Mouse (Mus musculus) intestine, postnatal 0 days (tissue): ENCODE measurements around the gene Znrd1as. TPM values are rescaled to one million over a fixed set of nuclear protein-coding genes. Genes with fewer than 3 reads are reported as not detected.

Experiments
- ATAC-seq: fragments of 200-750 bp; cut with Nextera tagmentation; 2 replicates; pipeline ENCODE4 v1.8.0; 2017; ENCODE audit warnings: mild to moderate bottlenecking, moderate TSS enrichment, moderate library complexity
- H3K27ac ChIP-seq: fragments of 300-500 bp; sonication (generic); 2 replicates; pipeline ENCODE4 v1.5.1; 2014; ENCODE audit warnings: mild to moderate bottlenecking, low read depth, low read length, moderate library complexity
- H3K27me3 ChIP-seq: fragments of 300-500 bp; sonication (generic); replicated peaks from 2 replicates; pipeline ENCODE4 v1.6.1; 2014; ENCODE audit warnings: low read length, mixed read lengths; ENCODE audit not compliant: control insufficient read depth, insufficient read depth
- H3K36me3 ChIP-seq: fragments of 300-500 bp; sonication (generic); 2 replicates; pipeline ENCODE4 v1.6.1; 2014; ENCODE audit warnings: mild to moderate bottlenecking, moderate library complexity; ENCODE audit not compliant: control insufficient read depth, insufficient read depth
- H3K4me1 ChIP-seq: fragments of 300-500 bp; sonication (generic); replicated peaks from 2 replicates; pipeline ENCODE4 v1.6.1; 2014; ENCODE audit warnings: antibody characterized with exemption, low read length, mixed read lengths; ENCODE audit not compliant: control insufficient read depth, insufficient read depth
- H3K4me2 ChIP-seq: fragments of 300-500 bp; sonication (generic); replicated peaks from 2 replicates; pipeline ENCODE4 v1.6.1; 2014; ENCODE audit warnings: low read depth, mild to moderate bottlenecking, moderate library complexity
- H3K4me3 ChIP-seq: fragments of 300-500 bp; sonication (generic); 2 replicates; pipeline ENCODE4 v1.5.1; 2014; ENCODE audit warnings: low read depth, low read length
- H3K9ac ChIP-seq: fragments of 300-500 bp; sonication (generic); 2 replicates; pipeline ENCODE4 v1.6.1; 2014; ENCODE audit warnings: mild to moderate bottlenecking, low read depth, low read length
- H3K9me3 ChIP-seq: fragments of 300-500 bp; sonication (generic); 2 replicates; pipeline ENCODE4 v1.6.1; 2016; ENCODE audit warnings: mixed run types; ENCODE audit not compliant: control insufficient read depth
- CTCF ChIP-seq: sonication (generic); IDR thresholded peaks from 2 replicates; pipeline ENCODE4 v1.5.1; 2016; ENCODE audit warnings: low read depth, mild to moderate bottlenecking, control low read depth, antibody characterized with exemption, moderate library complexity
- WGBS: fragments of 180-500 bp; shearing (Covaris S2); extraction: QIAGEN DNeasy Blood & Tissue Kit; methylation state at CpG from one replicate; pipeline ENCODE4 v1.1.7; 2014; 5-methylcytosine and 5-hydroxymethylcytosine counted together
- polyA plus RNA-seq: library from polyadenylated mRNA; unstranded; fragments of >200 nt; fragmentation: Nextera tagmentation; extraction: Ambion mirVana; gene quantifications from 2 replicates; pipeline ENCODE4 v1.2.1, GENCODE M21; 2015

The Znrd1as gene
- polyA plus RNA-seq, 1 experiment from 2014 or later: 5.6 TPM

- TF ChIP-seq CTCF: no peak
- 65% methylated on average over 2 of the region's 2 CpGs for WGBS
Measured at GRCm38 (mm10) chr17:36931806-36932205, 26.6 kb upstream of the Znrd1as start.

DNA sequence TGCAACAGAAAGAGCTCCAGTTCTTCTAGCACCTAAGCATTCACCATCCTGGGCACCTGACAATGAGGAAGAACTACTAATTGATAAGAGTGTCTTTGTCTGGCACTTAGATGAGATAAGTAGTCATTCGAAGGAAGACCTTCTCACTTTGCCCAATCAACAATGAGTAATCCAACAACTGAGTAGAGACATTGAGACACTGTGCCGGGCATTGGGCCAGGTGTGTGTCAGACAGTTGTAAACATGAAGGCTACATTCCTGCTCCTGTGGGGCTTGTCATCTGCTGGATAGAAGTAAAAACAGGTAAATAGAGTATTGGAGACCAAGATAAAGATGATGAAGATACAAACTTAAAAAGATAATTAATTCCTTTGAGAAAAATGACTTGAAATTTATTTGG lies 20.3 kb upstream of the Znrd1as start:
- no peaks in the 10 kb centered on the region for H3K9me3 ChIP-seq
- H3K36me3 ChIP-seq: no peaks in the 10 kb centered on the region
- H3K4me3 ChIP-seq: no peak overlapping the region
- TF ChIP-seq CTCF: no peak
- ATAC-seq: no peak
- peaks cover 9% of the 10 kb centered on the region for H3K27me3 ChIP-seq
- H3K4me1 ChIP-seq: no peaks in the 10 kb centered on the region; the same call in 1 of the 2 replicates
- 30% methylated on average over 2 of the region's 2 CpGs for WGBS
- H3K4me2 ChIP-seq: no peak overlapping the region
- no peak overlapping the region for H3K27ac ChIP-seq
- no peak overlapping the region for H3K9ac ChIP-seq

More at GRCm38 (mm10) chr17:36931806-36932205, 26.6 kb upstream of the Znrd1as start:
- Histone ChIP-seq H3K4me2 (no peak overlapping the region), H3K9ac (no peak overlapping the region), H3K4me1 (no peaks in the 10 kb centered on the region), H3K27ac (no peak overlapping the region), H3K36me3 (no peaks in the 10 kb centered on the region), H3K4me3 (no peak overlapping the region), H3K27me3 (no peaks in the 10 kb centered on the region), H3K9me3 (no peaks in the 10 kb centered on the region)
- ATAC-seq: no peak

DNA sequence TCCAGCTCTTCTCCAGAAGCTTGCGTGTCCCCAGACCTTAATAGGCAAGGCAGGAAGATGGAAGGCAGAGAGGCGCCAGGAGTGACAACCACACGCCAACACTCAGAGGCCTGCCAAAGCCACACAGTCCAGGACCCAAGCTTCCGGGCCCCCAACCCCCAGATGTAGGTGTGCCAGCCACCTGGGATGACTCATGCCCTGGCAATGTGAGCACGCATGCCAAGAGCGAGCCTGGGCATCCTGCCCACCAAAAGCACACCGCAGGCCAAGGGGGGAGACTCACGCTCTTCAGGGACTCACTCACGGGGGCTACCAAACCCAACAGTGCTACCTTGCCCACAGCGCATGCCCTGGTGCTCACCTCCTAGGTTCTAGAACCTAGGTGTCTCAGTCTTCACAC lies 16.0 kb upstream of the Znrd1as start:
- 43% methylated on average over 10 of the region's 10 CpGs for WGBS
- ATAC-seq: peak; percentile 62

GRCm38 (mm10) chr17:36942791-36943471 lies 15.5 kb upstream of the Znrd1as start, which contains the start of gene Rnf39:
Gene Rnf39, plus strand, starts transcription at chr17:36942918.
- 0 out of 2 replicates have a peak, but pooled peaks have one; percentile 6 for TF ChIP-seq CTCF
- Histone ChIP-seq H3K4me2 (peak within 1 kb of the TSS; percentile 81), H3K9me3 (no peaks in the 10 kb centered on the region), H3K36me3 (no peaks in the 10 kb centered on the region), H3K4me1 (no peaks in the 10 kb centered on the region; the same call in 1 of the 2 replicates), H3K27ac (no peak within 1 kb of the TSS; the same call in 1 of the 2 replicates), H3K4me3 (peak within 1 kb of the TSS; percentile 45), H3K27me3 (peaks cover 35% of the 10 kb centered on the region), H3K9ac (peak within 1 kb of the TSS; percentile 45; the same call in 1 of the 2 replicates)
- ATAC-seq: peak; percentile 71
- WGBS: 2% methylated on average over 59 of the region's 59 CpGs

More for the DNA sequence above, 16.0 kb upstream of the Znrd1as start:
- Histone ChIP-seq H3K4me3 (peak overlapping the region; percentile 45), H3K9me3 (no peaks in the 10 kb centered on the region), H3K4me2 (peak overlapping the region; percentile 81), H3K36me3 (no peaks in the 10 kb centered on the region), H3K27ac (no peak overlapping the region), H3K27me3 (peaks cover 35% of the 10 kb centered on the region), H3K9ac (0 out of 2 replicates have a peak overlapping the region, but pooled peaks have one; percentile 45), H3K4me1 (no peaks in the 10 kb centered on the region; the same call in 1 of the 2 replicates)
- TF ChIP-seq CTCF: no peak

DNA sequence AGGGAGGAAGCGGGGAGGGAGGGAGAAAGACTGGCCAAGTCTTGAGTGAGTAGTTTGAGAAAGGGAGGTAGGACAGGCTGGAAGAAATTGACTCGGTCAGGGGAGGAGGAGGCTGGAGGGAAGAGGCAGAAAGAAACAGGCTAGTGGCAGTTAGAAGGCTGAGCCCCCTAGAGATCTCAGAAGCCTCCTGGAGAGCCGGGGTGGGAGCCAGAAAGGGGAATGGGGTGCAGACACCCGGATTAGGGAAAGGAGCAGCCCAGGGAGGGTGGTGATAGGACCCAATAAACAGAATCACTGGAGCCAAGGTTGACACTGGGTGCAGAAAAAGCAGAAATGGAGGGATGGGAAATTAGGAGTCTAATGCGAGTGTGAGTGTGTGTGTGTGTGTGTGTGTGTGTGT lies 14.7 kb upstream of the Znrd1as start:
- Histone ChIP-seq H3K9ac (no peak overlapping the region), H3K36me3 (peaks cover 4% of the 10 kb centered on the region; the same call in 1 of the 2 replicates), H3K4me2 (no peak overlapping the region), H3K4me3 (peak overlapping the region; percentile 45), H3K27me3 (peaks cover 35% of the 10 kb centered on the region), H3K4me1 (no peaks in the 10 kb centered on the region; the same call in 1 of the 2 replicates), H3K27ac (no peak overlapping the region), H3K9me3 (no peaks in the 10 kb centered on the region)
- ATAC-seq: no peak
- TF ChIP-seq CTCF: no peak
- WGBS: 30% methylated on average over 5 of the region's 5 CpGs

GRCm38 (mm10) chr17:36944121-36944775 lies 14.1 kb upstream of the Znrd1as start:
- 0 out of 2 replicates have a peak overlapping the region, but pooled peaks have one; percentile 3 for H3K4me3 ChIP-seq
- WGBS: 32% methylated on average over 9 of the region's 9 CpGs

More at GRCm38 (mm10) chr17:36944121-36944775, 14.1 kb upstream of the Znrd1as start:
- H3K4me1 ChIP-seq: no peaks in the 10 kb centered on the region; the same call in 1 of the 2 replicates
- peak; percentile 48 for TF ChIP-seq CTCF
- H3K27ac ChIP-seq: no peak overlapping the region
- H3K9me3 ChIP-seq: no peaks in the 10 kb centered on the region
- H3K27me3 ChIP-seq: peaks cover 35% of the 10 kb centered on the region
- peaks cover 9% of the 10 kb centered on the region; the same call in 1 of the 2 replicates for H3K36me3 ChIP-seq
- H3K4me2 ChIP-seq: no peak overlapping the region
- H3K9ac ChIP-seq: no peak overlapping the region
- 0 out of 2 replicates have a peak, but pooled peaks have one; percentile 14 for ATAC-seq
